Mouse (Mus musculus): ENCODE data around the gene Cd300lf.

GRCm38 (mm10) chr11:115181913-115182638 lies 48.3 kb upstream of the Cd300lf start:
- TF ChIP-seq CTCF (IDR thresholded peaks at IDR 0.05; ENCODE audit: borderline replicate concordance, extremely low read depth, insufficient read depth, insufficient read length), result peak; percentile 95
- TF ChIP-seq POLR2A (IDR thresholded peaks at IDR 0.05; ENCODE audit: borderline replicate concordance, extremely low read depth, insufficient read depth, insufficient read length, poor library complexity, severe bottlenecking), result no peak

Measured in brain, embryonic 14.5 days (tissue).